Mouse (Mus musculus) liver, adult (tissue): ENCODE data around the gene Btg2.

Experiments
- GATA4 ChIP-seq: IDR thresholded peaks from 2 replicates; pipeline ENCODE4 v1.6.1; 2014; ENCODE audit warnings: mild to moderate bottlenecking, low read length; ENCODE audit not compliant: insufficient replicate concordance

Btg2 gene

DNA sequence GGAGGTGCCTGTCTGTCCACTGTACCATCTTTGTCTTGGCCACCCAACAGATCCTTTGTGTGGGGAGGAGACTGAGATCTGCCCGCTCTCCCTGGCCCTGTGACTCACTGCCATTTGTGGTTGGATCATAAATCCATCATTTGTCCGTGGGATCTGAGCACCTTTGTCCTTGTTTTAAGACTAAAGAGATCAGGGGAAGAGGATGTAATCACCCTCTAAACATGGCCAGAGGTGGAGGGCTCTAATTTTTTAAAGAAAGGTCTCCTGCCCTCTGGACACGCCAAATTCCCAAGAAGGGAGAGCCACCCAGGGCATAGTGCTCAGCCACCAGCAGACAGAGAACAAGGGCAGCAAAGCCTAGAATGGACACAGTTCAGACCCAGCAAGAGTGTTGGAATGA lies 12.9 kb upstream of the Btg2 start:
- TF ChIP-seq GATA4, result no peak

DNA sequence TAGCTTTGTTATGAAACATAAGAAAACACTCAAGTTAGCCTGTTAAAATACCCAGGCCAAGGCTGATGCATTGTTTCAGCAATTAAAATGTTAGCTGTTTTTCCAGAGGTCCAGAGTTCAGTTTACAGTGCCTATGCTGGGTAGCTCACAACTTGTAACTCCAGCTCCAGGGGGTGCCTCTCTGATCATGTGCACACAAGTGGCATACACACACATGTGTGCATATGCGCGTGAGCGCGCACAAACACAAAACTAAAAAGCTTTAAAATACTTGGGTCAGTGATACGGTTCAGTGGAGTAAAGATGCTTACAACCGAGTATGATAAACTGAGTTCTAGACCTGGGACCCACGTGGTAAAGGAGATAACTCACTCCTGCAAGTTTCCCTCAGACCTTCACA lies 10.2 kb upstream of the Btg2 start:
- no peak for TF ChIP-seq GATA4

- peak; percentile 45; the same call in 1 of the 2 replicates for TF ChIP-seq GATA4
Observed at GRCm38 (mm10) chr1:134086811-134087398, 8.0 kb upstream of the Btg2 start.

GRCm38 (mm10) chr1:134086017-134086416 lies 7.1 kb upstream of the Btg2 start:
- no peak for TF ChIP-seq GATA4

DNA sequence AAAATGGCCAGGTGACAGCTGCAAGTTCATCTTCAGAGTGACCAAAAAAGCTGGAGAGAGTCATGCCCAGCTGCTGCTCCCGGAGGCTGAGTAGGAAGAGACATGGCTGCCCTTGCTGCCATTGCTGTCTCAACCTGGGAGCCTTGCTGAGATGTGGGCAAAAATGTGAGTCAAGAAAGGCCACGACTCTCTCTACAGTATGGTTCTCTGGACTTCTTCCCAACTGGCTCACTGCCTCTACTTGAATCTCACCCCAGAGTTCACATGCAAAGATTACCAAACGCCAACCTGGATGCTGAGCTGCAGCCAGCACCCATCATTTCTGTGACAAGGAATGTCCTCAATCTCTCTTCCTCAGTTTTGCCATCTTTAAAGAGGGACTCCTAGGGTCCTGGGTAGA lies 5.2 kb upstream of the Btg2 start:
- no peak for TF ChIP-seq GATA4

DNA sequence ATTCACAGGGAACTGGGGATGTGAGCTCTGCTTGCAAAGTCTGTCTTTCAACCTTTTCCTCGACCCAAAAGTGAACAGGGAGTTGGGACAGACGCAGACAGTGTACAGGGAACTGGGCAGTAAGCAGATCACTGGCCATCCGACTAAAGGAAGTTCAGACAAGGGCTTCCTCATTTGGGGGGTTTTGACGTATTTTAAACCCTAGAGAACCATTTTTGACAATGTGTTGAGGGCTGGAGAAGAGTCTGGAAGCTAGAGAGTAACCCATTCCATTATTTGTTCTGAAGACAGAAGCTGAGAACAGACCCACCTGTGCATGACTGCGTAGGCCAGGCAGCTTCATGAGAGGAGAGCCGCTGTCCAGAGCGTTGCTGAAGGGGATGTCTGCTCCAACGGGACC lies 4.8 kb upstream of the Btg2 start:
- no peak for TF ChIP-seq GATA4

- TF ChIP-seq GATA4, result no peak
Observed at GRCm38 (mm10) chr1:134082987-134083516, 4.1 kb upstream of the Btg2 start.

GRCm38 (mm10) chr1:134080881-134081450 lies 2.0 kb upstream of the Btg2 start:
- TF ChIP-seq GATA4, result no peak

DNA sequence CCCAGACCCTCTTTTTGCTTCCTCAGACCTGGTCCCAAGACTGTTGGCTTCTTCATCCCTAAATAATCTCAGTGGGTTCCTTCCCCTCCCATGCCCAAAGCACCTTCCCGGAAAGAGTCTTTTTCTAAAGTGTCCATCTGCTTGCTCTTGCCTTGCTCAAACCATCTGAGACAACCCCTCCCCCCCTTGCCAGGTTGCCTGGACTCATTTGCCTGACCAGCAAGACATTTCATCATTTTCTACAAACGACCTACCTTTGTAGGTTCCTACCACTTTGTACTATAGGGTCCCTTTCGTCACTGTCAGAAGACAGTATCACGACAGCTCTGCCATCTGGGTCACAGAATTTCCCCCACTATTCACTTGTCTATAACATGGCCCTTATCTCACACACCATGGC lies 1.5 kb upstream of the Btg2 start:
- TF ChIP-seq GATA4, result no peak

- peak; percentile 87 for TF ChIP-seq GATA4
Observed at GRCm38 (mm10) chr1:134079477-134080163, 700 bp upstream of the Btg2 start.

DNA sequence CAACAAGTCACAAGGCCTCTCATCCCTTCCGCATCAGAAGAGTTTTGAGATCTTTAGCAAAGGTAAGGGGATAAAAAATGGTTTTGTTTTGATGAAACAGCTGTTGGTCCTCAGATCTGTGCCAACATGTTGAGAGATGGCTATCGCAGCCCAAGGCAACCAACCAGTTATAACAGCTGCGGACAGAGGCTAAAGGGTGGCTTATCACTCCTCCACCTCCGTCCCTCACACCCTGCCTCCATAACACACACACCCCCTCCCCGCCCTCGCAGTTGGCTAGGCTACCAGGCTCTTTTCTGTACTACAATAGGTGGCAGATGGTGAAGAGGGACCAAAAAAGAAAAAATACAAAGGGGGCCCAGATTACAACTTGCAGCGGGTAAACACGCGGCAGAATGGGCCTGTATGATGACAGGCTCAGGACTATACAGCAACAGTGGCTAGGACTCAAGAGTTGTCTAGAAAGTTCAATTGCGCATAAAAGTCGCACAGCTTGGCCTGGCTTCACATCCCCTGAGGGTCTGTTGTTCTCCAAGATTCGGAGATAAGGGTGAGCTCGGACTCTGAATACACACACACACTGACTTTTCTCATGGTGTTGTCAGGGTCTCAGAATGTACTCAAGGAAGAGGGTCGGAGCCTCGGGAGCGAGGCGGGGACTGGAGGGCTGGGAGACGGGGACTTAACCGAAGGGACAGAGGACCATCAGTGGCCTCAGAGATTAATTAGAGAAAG lies 692 bp downstream of the Btg2 start:
- TF ChIP-seq GATA4, result no peak; the same call in 1 of the 2 replicates

DNA sequence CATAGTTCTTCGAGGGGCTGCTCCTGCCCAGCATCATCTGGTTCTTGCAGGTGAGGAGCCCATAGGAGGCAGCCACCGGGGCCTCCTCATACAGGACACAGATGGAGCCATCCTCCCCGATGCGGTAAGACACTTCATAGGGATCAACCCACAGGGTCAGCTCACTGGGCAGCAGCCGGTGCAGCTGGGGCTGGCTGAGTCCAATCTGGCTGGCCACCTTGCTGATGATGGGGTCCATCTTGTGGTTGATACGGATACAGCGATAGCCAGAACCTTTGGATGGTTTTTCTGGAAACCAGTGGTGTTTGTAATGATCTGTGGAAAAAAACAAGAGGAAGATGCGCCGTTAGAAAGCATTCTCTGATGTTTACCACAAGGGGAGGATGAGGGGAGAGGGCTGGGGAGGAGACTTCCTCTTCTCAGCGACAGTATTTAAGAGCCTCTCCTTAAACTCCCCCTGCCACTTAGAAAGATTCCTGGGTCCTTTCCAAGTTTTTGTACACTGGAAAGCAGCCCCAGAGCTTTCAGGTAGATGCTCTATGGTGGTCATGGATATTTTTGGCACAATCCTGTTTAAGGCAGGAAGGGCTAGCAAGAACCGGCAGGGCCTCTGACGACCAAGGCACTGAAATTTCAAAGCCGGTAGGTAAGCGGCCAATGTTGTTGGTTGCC lies 1.4 kb downstream of the Btg2 start:
- no peak for TF ChIP-seq GATA4

GRCm38 (mm10) chr1:134076789-134077188 lies 2.1 kb downstream of the Btg2 start:
- no peak for TF ChIP-seq GATA4

GRCm38 (mm10) chr1:134075532-134075931 lies 3.4 kb downstream of the Btg2 start:
- TF ChIP-seq GATA4, result no peak

DNA sequence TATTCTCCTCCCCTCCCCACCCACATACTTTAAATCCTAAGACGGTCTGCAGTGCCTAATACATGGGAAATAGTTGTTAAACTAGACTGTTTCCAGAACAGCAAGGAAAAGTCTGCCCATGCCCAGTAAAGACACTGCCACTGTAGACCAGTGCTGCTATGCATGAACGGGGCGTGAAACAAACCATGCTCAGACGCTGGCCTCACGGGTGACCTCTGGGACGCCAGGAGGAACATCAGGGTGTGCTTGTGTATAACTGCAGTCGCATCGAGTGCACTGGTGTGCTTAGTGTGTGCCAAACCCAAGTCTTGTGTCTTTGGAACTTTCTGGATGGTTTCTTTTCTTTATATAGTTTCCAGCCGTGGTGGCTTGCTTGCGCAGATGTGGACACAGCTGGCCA lies 4.3 kb downstream of the Btg2 start:
- no peak for TF ChIP-seq GATA4
